Mouse (Mus musculus) gastrocnemius, postnatal 4 days (tissue): Measurements from ENCODE around the gene Dnmt3a. TPM values are rescaled to one million over a fixed set of nuclear protein-coding genes. Genes with fewer than 3 reads are reported as not detected.
A peak's percentile ranks its signal among the peaks of the same experiment; 100 is the strongest.

Experiments
- DNase-seq, 2 experiments: peaks; one replicate each; pipeline ENCODE4 v3.0.0; 2021 to 2022; ENCODE audit warnings: low spot score in 2 of 2, mixed read lengths in 2 of 2
- total RNA-seq, 2 experiments: library from RNA; stranded (reverse); gene quantifications; 2 replicates each; pipeline ENCODE4 v1.2.3; 2021

The Dnmt3a gene
- total RNA-seq, 2 experiments from 2014 or later = 155 to 169 TPM

GRCm38 (mm10) chr12:3817566-3817965 lies 11.8 kb downstream of the Dnmt3a start:
- DNase-seq = no peak

- DNase-seq = no peak
These were observed 14.1 kb downstream of the Dnmt3a start for GRCm38 (mm10) chr12:3819899-3820298.

- no peak for DNase-seq
These were observed 17.6 kb downstream of the Dnmt3a start for GRCm38 (mm10) chr12:3823408-3823807.

- DNase-seq = no peak
These were observed 19.3 kb downstream of the Dnmt3a start for GRCm38 (mm10) chr12:3824906-3825713.

GRCm38 (mm10) chr12:3825714-3826080 lies 19.9 kb downstream of the Dnmt3a start:
- DNase-seq = no peak

- no peak for DNase-seq
These were observed 22.0 kb downstream of the Dnmt3a start for GRCm38 (mm10) chr12:3827771-3828170.

- DNase-seq = no peak
These were observed 27.4 kb downstream of the Dnmt3a start for GRCm38 (mm10) chr12:3833059-3833760.

GRCm38 (mm10) chr12:3833851-3834273 lies 28.1 kb downstream of the Dnmt3a start:
- DNase-seq = peak in 1 of 2 experiments; percentile 68

GRCm38 (mm10) chr12:3834373-3835314 lies 28.8 kb downstream of the Dnmt3a start:
- DNase-seq = no peak

GRCm38 (mm10) chr12:3835576-3835975 lies 29.8 kb downstream of the Dnmt3a start:
- no peak for DNase-seq

- DNase-seq = no peak
These were observed 31.4 kb downstream of the Dnmt3a start for GRCm38 (mm10) chr12:3837081-3837832.

GRCm38 (mm10) chr12:3838009-3838408 lies 32.2 kb downstream of the Dnmt3a start:
- no peak for DNase-seq

- no peak for DNase-seq
These were observed 33.9 kb downstream of the Dnmt3a start for GRCm38 (mm10) chr12:3839662-3840061.

- DNase-seq = no peak
These were observed 35.3 kb downstream of the Dnmt3a start for GRCm38 (mm10) chr12:3841121-3841520.

GRCm38 (mm10) chr12:3842843-3843242 lies 37.0 kb downstream of the Dnmt3a start:
- no peak for DNase-seq

- DNase-seq = peak in 1 of 2 experiments; percentile 57
These were observed 37.6 kb downstream of the Dnmt3a start for GRCm38 (mm10) chr12:3843371-3843861.

GRCm38 (mm10) chr12:3843918-3844317 lies 38.1 kb downstream of the Dnmt3a start:
- no peak for DNase-seq

- DNase-seq = no peak
These were observed 38.5 kb downstream of the Dnmt3a start for GRCm38 (mm10) chr12:3844335-3844734.

- no peak for DNase-seq
These were observed 43.7 kb downstream of the Dnmt3a start for GRCm38 (mm10) chr12:3849481-3849880.

- DNase-seq = no peak
These were observed 44.4 kb downstream of the Dnmt3a start for GRCm38 (mm10) chr12:3850165-3850564.
